Mouse (Mus musculus): ENCODE measurements around the gene Tbc1d10a. TPM values are rescaled to one million over a fixed set of nuclear protein-coding genes. Genes with fewer than 3 reads are reported as not detected.
"Not testable (repeated sequence)": the region's sequence is repeated elsewhere in the genome, so short reads cannot be mapped to it uniquely, and the experiment has no call there.

Tbc1d10a gene
- total RNA-seq, 2 experiments from 2014 or later: 1.9 to 8.0 TPM

- no peak for ATAC-seq (replicated peaks; ENCODE audit: poor library complexity)
Observed at GRCm38 (mm10) chr11:4182061-4182460, 4.5 kb upstream of the Tbc1d10a start.

GRCm38 (mm10) chr11:4183511-4183910, 3.1 kb upstream of the Tbc1d10a start:
- no peak for ATAC-seq (replicated peaks; ENCODE audit: poor library complexity)

DNA sequence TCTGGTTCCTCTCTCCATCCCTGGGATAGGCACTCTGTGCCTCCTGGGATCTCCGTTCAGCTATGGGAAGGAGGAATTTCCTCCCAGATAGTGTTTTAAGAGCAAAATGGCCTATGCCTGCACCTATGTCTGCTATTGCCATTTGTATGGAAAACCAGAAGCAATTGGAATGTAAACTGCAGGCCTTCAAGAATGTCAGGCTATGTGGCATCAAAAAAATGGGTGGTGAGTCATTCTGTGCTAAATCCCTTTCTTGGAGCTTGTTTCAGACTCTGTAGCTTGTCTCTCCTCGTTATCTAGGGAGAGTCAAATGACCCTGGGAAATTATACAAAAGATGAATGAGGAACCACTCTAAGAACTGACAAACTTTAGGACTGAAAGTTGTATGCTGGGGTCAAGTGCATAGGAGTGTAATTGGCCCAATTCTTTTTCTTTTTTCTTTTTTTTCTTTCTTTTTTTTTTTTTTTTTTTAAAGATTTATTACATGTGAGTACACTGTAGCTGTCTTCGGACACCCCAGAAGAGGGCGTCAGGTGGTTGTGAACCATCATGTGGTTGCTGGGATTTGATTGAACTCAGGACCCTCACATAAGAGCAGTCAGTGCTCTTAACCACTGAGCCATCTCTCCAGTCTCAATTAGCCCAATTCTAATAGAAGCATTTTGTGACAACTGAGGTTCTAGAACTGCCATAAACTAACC, 2.2 kb upstream of the Tbc1d10a start:
- ATAC-seq (replicated peaks; ENCODE audit: poor library complexity): no peak

GRCm38 (mm10) chr11:4185480-4185879, 1.1 kb upstream of the Tbc1d10a start:
- ATAC-seq (replicated peaks; ENCODE audit: poor library complexity): not testable (repeated sequence)

GRCm38 (mm10) chr11:4187318-4187700, 720 bp downstream of the Tbc1d10a start:
- no peak for ATAC-seq (replicated peaks; ENCODE audit: poor library complexity)

- no peak for ATAC-seq (replicated peaks; ENCODE audit: poor library complexity)
Observed at GRCm38 (mm10) chr11:4189182-4189581, 2.6 kb downstream of the Tbc1d10a start.

GRCm38 (mm10) chr11:4190677-4191076, 4.1 kb downstream of the Tbc1d10a start:
- ATAC-seq (replicated peaks; ENCODE audit: poor library complexity): no peak

GRCm38 (mm10) chr11:4192757-4193156, 6.2 kb downstream of the Tbc1d10a start:
- no peak for ATAC-seq (replicated peaks; ENCODE audit: poor library complexity)

DNA sequence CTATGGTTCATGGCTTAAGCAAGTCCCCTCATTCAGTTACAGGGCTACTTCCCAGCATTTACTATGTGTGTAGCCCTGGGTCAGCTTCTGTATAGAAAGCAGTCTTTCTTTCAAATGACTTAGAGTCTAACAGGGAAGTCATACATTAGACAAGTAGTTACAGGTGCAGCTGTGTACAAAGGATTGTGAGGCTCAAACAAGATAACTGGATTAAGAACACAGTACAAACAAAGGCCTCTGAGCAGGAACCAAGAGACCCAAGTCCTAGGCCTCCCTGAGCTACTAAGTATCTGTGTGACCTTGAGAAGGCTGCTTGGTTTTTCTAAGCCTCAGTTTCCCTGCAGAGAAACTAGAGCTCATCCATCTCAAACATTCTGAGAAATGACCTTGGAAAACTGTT, 6.8 kb downstream of the Tbc1d10a start:
- ATAC-seq (replicated peaks; ENCODE audit: poor library complexity): no peak

- peak; percentile 91 for ATAC-seq (replicated peaks; ENCODE audit: poor library complexity)
Observed at GRCm38 (mm10) chr11:4195597-4196031, 9.0 kb downstream of the Tbc1d10a start.

GRCm38 (mm10) chr11:4196636-4197035, 10.0 kb downstream of the Tbc1d10a start:
- ATAC-seq (replicated peaks; ENCODE audit: poor library complexity): no peak

DNA sequence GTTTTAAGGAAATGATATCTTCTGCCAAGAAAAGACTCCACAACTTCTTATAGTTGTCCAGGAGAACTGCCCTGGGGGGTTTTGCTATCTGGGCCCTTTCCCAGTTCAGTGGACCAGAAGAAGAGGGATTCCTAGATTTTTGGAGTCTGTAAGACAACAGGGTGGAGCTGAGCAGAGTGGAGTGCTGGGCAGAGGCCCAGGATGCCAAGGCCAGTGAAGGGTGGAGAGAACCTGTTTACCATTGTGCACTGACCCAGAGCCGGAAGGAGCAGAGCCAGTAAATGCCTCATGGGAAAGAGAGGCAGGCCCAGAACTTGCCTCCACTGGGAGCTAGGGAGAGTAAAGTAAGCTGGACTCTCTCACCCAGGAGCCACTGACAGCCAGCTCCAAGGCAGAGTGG, 11.1 kb downstream of the Tbc1d10a start:
- no peak for ATAC-seq (replicated peaks; ENCODE audit: poor library complexity)

DNA sequence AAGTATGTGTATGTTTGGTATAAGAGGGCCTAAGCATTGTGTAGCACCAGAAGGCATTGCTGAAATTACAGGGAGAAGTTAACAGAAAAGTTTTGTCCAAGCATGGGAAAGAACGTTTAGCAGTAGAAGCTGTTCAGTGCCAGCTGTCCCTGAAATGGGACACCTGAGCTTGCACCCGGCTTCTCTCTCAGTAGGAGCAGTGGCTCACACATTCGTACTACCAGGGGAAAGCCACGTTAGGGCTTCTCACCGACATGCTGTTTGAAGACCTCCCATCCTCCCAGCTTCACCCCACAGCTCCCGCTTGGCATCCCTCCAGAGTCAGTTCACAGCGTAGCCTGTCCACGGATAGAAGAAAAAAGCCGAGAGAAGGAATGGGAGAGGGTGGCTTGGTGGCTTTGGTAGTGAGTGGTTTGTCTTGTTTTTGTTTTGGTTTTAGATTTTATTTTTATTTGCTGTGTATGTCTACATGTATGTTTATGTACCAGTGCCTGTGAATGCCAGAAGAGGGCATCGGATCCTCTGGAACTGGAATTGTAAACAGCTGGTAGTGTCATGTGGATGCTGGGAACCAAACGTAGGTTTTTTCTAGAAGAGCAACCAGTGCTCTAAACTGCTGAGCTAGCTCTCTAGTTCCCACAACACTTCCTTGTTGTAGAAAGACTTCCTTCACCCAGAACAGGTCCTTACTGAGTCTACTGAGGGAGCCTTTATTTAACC, 15.6 kb downstream of the Tbc1d10a start:
- no peak for ATAC-seq (replicated peaks; ENCODE audit: poor library complexity)

- peak; percentile 18; the same call in 1 of the 2 replicates for ATAC-seq (replicated peaks; ENCODE audit: poor library complexity)
Observed at GRCm38 (mm10) chr11:4202995-4203704, 16.6 kb downstream of the Tbc1d10a start.

DNA sequence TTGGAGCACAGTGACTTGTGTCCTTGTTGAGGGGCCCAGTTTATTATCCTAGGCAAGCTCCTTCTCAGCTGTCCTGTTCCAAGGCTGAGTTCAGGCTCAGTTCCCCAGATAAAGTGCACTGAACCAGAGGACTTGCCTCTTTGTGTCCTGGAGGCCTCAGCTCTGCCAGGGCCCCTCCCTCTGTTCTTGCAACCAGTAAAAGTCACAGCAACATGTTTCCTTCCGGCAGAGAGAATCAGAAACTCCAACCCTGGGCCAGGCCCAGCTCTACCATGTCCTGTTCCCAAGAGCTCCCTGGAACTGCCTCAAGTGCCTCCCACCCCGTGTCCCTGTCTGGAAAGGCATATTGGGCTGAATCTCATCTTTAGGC, 17.1 kb downstream of the Tbc1d10a start:
- peak; percentile 27 for ATAC-seq (replicated peaks; ENCODE audit: poor library complexity)

DNA sequence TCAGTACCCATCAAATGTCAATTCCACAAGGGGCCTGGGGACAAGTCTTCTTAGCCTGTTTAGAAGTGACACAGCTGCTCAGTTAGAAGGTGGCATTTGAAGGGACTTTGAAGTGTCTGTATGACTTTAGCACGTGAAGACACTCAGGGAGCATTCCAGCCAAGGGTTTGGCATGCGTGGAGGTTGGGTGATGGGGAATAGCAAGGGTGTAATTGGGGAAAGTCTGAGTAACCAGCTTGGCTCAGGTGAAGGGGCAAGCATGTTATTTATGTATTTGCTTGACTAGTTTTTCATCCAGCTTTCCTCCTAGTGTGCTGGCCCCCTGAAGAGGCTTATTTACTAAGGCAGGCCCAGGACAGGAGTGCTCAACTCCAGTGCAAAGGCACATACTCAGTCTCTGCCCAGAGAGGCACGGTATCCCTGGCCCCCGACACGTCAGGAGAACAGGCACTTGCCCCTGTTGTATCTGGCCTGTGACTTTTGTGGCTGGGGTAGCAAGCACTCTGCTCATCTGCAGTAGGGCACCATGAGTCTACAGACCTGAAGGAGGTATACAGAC, 18.6 kb downstream of the Tbc1d10a start:
- ATAC-seq (replicated peaks; ENCODE audit: poor library complexity): no peak

- no peak for ATAC-seq (replicated peaks; ENCODE audit: poor library complexity)
Observed at GRCm38 (mm10) chr11:4205951-4206350, 19.4 kb downstream of the Tbc1d10a start.

DNA sequence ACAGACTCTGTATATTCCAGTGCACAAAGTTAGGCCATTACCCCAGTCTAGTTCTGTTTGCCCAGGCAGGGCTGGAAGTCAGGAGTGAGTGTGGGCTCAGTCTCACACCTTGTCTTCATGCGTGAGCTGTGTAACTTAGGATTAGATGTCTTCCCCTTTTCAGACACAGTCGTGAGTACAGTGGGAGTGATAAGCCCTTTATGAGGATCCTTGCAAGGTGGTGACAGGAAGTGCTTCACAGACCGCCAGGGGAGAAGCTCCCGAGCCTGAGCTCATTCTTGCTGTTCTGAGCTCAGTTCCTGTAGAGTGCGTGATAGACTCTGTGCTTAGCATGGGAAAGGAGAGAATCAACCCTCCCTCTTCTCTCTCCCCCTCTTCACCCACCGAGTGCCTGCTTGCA, 20.0 kb downstream of the Tbc1d10a start:
- ATAC-seq (replicated peaks; ENCODE audit: poor library complexity): peak; percentile 72

GRCm38 (mm10) chr11:4207655-4208054, 21.1 kb downstream of the Tbc1d10a start:
- ATAC-seq (replicated peaks; ENCODE audit: poor library complexity): no peak

GRCm38 (mm10) chr11:4209556-4209955, 23.0 kb downstream of the Tbc1d10a start:
- peak; percentile 71 for ATAC-seq (replicated peaks; ENCODE audit: poor library complexity)

- no peak for ATAC-seq (replicated peaks; ENCODE audit: poor library complexity)
Observed at GRCm38 (mm10) chr11:4210786-4211185, 24.2 kb downstream of the Tbc1d10a start.

Measured in megakaryocyte progenitor cell, adult 5-6 weeks (primary cell).